Mouse (Mus musculus) intestine, embryonic 16.5 days (tissue): ENCODE results near the gene Nol8. TPM values are rescaled to one million over a fixed set of nuclear protein-coding genes. Genes with fewer than 3 reads are reported as not detected.

Source experiments
- ATAC-seq: fragments of 200-750 bp; cut with Nextera tagmentation; 2 replicates; pipeline ENCODE4 v1.8.0; 2017; ENCODE audit warnings: moderate TSS enrichment, moderate library complexity
- H3K27ac ChIP-seq: fragments of 300-500 bp; sonication (generic); 2 replicates; pipeline ENCODE4 v1.5.1; 2014; ENCODE audit warnings: mild to moderate bottlenecking, low read length
- H3K27me3 ChIP-seq: fragments of 300-500 bp; sonication (generic); replicated peaks from 2 replicates; pipeline ENCODE4 v1.6.1; 2014; ENCODE audit warnings: low read length, control low read depth, mixed read lengths; ENCODE audit not compliant: control insufficient read depth, insufficient read depth
- H3K36me3 ChIP-seq: fragments of 300-500 bp; sonication (generic); 2 replicates; pipeline ENCODE4 v1.6.1; 2014; ENCODE audit warnings: low read length, control low read depth; ENCODE audit not compliant: control insufficient read depth, insufficient read depth
- H3K4me1 ChIP-seq: fragments of 300-500 bp; sonication (generic); 2 replicates; pipeline ENCODE4 v1.6.1; 2014; ENCODE audit warnings: low read length, control low read depth, mixed read lengths; ENCODE audit not compliant: control insufficient read depth, insufficient read depth
- H3K4me2 ChIP-seq: fragments of 300-500 bp; sonication (generic); 2 replicates; pipeline ENCODE4 v1.6.1; 2014; ENCODE audit warnings: low read depth, low read length, control low read depth
- H3K4me3 ChIP-seq: fragments of 300-500 bp; sonication (generic); 2 replicates; pipeline ENCODE4 v1.5.1; 2014; ENCODE audit warnings: mild to moderate bottlenecking, low read length
- H3K9ac ChIP-seq: fragments of 300-500 bp; sonication (generic); 2 replicates; pipeline ENCODE4 v1.6.1; 2014; ENCODE audit warnings: low read depth, low read length
- H3K9me3 ChIP-seq: fragments of 300-500 bp; sonication (generic); 2 replicates; pipeline ENCODE4 v1.6.1; 2016; ENCODE audit warnings: low read length, control low read depth; ENCODE audit not compliant: control insufficient read depth
- WGBS: fragments of 180-500 bp; shearing (Covaris S2); extraction: QIAGEN DNeasy Blood & Tissue Kit; methylation state at CpG from one replicate; pipeline ENCODE4 v1.1.7; 2014; 5-methylcytosine and 5-hydroxymethylcytosine counted together
- polyA plus RNA-seq: library from polyadenylated mRNA; unstranded; fragments of >200 nt; fragmentation: Nextera tagmentation; extraction: Ambion mirVana; gene quantifications from 2 replicates; pipeline ENCODE4 v1.2.1, GENCODE M21; 2015

The Nol8 gene
- 12.3 and 13.4 TPM in 2 replicates for polyA plus RNA-seq

GRCm38 (mm10) chr13:49652481-49653179, at the start of gene Nol8, which contains the start of gene Cenpp:
TSS of gene Nol8 (plus strand) at chr13:49653078.
TSS of gene Cenpp (minus strand) at chr13:49652785.
- Histone ChIP-seq H3K36me3 (no peaks in the 10 kb centered on the region), H3K4me3 (peak within 1 kb of the TSS; percentile 74), H3K27me3 (no peaks in the 10 kb centered on the region), H3K9me3 (no peaks in the 10 kb centered on the region), H3K27ac (0 out of 2 replicates have a peak within 1 kb of the TSS, but pooled peaks have one; percentile 38), H3K4me1 (peaks cover 2% of the 10 kb centered on the region; the same call in 1 of the 2 replicates), H3K4me2 (peak within 1 kb of the TSS; percentile 70), H3K9ac (peak within 1 kb of the TSS; percentile 68)
- peak; percentile 100 for ATAC-seq
- WGBS, result under 1% methylated on average over 68 of the region's 68 CpGs

GRCm38 (mm10) chr13:49603603-49604002, 49.3 kb upstream of the Nol8 start:
- no peaks in the 10 kb centered on the region for H3K9me3 ChIP-seq
- no peaks in the 10 kb centered on the region for H3K4me1 ChIP-seq
- no peaks in the 10 kb centered on the region for H3K36me3 ChIP-seq
- H3K4me3 ChIP-seq, result no peak overlapping the region
- no peak for ATAC-seq
- H3K27me3 ChIP-seq, result no peaks in the 10 kb centered on the region
- no peak overlapping the region for H3K4me2 ChIP-seq
- no peak overlapping the region for H3K9ac ChIP-seq
- H3K27ac ChIP-seq, result no peak overlapping the region

GRCm38 (mm10) chr13:49607714-49608113, 45.2 kb upstream of the Nol8 start, which contains the start of gene Ogn:
TSS of gene Ogn (plus strand) at chr13:49608046.
- WGBS, result 53% methylated on average over 4 of the region's 4 CpGs

GRCm38 (mm10) chr13:49608589-49609322, 44.1 kb upstream of the Nol8 start:
- no peaks in the 10 kb centered on the region for H3K27me3 ChIP-seq
- WGBS, result 51% methylated on average over 4 of the region's 4 CpGs
- no peak overlapping the region for H3K9ac ChIP-seq

More at GRCm38 (mm10) chr13:49607714-49608113, 45.2 kb upstream of the Nol8 start, which contains the start of gene Ogn:
- Histone ChIP-seq H3K36me3 (no peaks in the 10 kb centered on the region), H3K27ac (peak within 1 kb of the TSS; percentile 51), H3K9me3 (no peaks in the 10 kb centered on the region), H3K4me2 (no peak within 1 kb of the TSS), H3K4me1 (no peaks in the 10 kb centered on the region), H3K9ac (no peak within 1 kb of the TSS), H3K27me3 (no peaks in the 10 kb centered on the region), H3K4me3 (peak within 1 kb of the TSS; percentile 42)
- peak; percentile 58; the same call in 1 of the 2 replicates for ATAC-seq

GRCm38 (mm10) chr13:49617021-49617420, 35.9 kb upstream of the Nol8 start:
- no peak overlapping the region for H3K4me3 ChIP-seq
- H3K4me1 ChIP-seq, result no peaks in the 10 kb centered on the region
- H3K36me3 ChIP-seq, result no peaks in the 10 kb centered on the region
- H3K9ac ChIP-seq, result no peak overlapping the region
- WGBS, result 84% methylated on average over 3 of the region's 3 CpGs
- no peak overlapping the region for H3K4me2 ChIP-seq
- no peaks in the 10 kb centered on the region for H3K27me3 ChIP-seq
- no peaks in the 10 kb centered on the region for H3K9me3 ChIP-seq
- ATAC-seq, result no peak
- no peak overlapping the region for H3K27ac ChIP-seq

More at GRCm38 (mm10) chr13:49608589-49609322, 44.1 kb upstream of the Nol8 start:
- Histone ChIP-seq H3K36me3 (no peaks in the 10 kb centered on the region), H3K4me2 (no peak overlapping the region), H3K9me3 (no peaks in the 10 kb centered on the region), H3K4me1 (no peaks in the 10 kb centered on the region), H3K4me3 (peak overlapping the region; percentile 42), H3K27ac (peak overlapping the region; percentile 51; the same call in 1 of the 2 replicates)
- no peak for ATAC-seq

GRCm38 (mm10) chr13:49618365-49618764, 34.5 kb upstream of the Nol8 start:
- no peaks in the 10 kb centered on the region for H3K27me3 ChIP-seq
- H3K4me1 ChIP-seq, result no peaks in the 10 kb centered on the region
- no peak for ATAC-seq
- no peaks in the 10 kb centered on the region for H3K36me3 ChIP-seq
- no peak overlapping the region for H3K4me3 ChIP-seq
- H3K4me2 ChIP-seq, result no peak overlapping the region
- H3K9ac ChIP-seq, result no peak overlapping the region
- H3K27ac ChIP-seq, result no peak overlapping the region
- H3K9me3 ChIP-seq, result no peaks in the 10 kb centered on the region

- WGBS, result 68% methylated on average over 1 of the region's 1 CpGs
- no peaks in the 10 kb centered on the region for H3K36me3 ChIP-seq
- H3K27me3 ChIP-seq, result no peaks in the 10 kb centered on the region
- H3K9me3 ChIP-seq, result no peaks in the 10 kb centered on the region
- ATAC-seq, result no peak
- H3K9ac ChIP-seq, result no peak overlapping the region
- H3K27ac ChIP-seq, result no peak overlapping the region
- H3K4me2 ChIP-seq, result no peak overlapping the region
- H3K4me3 ChIP-seq, result no peak overlapping the region
- no peaks in the 10 kb centered on the region for H3K4me1 ChIP-seq
Measured at GRCm38 (mm10) chr13:49623216-49623615, 29.7 kb upstream of the Nol8 start.

- H3K27ac ChIP-seq, result no peak overlapping the region
- no peaks in the 10 kb centered on the region for H3K36me3 ChIP-seq
- H3K27me3 ChIP-seq, result no peaks in the 10 kb centered on the region
- no peak for ATAC-seq
- H3K4me3 ChIP-seq, result no peak overlapping the region
- H3K9ac ChIP-seq, result no peak overlapping the region
- H3K9me3 ChIP-seq, result no peaks in the 10 kb centered on the region
- no peaks in the 10 kb centered on the region for H3K4me1 ChIP-seq
- no peak overlapping the region for H3K4me2 ChIP-seq
Measured at GRCm38 (mm10) chr13:49628167-49628566, 24.7 kb upstream of the Nol8 start.

- Histone ChIP-seq H3K4me2 (no peak overlapping the region), H3K4me1 (no peaks in the 10 kb centered on the region), H3K4me3 (no peak overlapping the region), H3K27me3 (no peaks in the 10 kb centered on the region), H3K9ac (no peak overlapping the region), H3K36me3 (no peaks in the 10 kb centered on the region), H3K27ac (no peak overlapping the region), H3K9me3 (no peaks in the 10 kb centered on the region)
- ATAC-seq, result no peak
- 95% methylated on average over 2 of the region's 2 CpGs for WGBS
Measured at GRCm38 (mm10) chr13:49629076-49629475, 23.8 kb upstream of the Nol8 start.
